Mouse (Mus musculus) right cerebral cortex, postnatal 4 days (tissue): ENCODE data around the gene Top2a.
"Not testable (repeated sequence)": the region's sequence is repeated elsewhere in the genome, so short reads cannot be mapped to it uniquely, and the experiment has no call there.

Source experiments
- DNase-seq: peaks from one replicate; pipeline ENCODE4 v3.0.0-alpha.2; 2022

Gene Top2a

DNA sequence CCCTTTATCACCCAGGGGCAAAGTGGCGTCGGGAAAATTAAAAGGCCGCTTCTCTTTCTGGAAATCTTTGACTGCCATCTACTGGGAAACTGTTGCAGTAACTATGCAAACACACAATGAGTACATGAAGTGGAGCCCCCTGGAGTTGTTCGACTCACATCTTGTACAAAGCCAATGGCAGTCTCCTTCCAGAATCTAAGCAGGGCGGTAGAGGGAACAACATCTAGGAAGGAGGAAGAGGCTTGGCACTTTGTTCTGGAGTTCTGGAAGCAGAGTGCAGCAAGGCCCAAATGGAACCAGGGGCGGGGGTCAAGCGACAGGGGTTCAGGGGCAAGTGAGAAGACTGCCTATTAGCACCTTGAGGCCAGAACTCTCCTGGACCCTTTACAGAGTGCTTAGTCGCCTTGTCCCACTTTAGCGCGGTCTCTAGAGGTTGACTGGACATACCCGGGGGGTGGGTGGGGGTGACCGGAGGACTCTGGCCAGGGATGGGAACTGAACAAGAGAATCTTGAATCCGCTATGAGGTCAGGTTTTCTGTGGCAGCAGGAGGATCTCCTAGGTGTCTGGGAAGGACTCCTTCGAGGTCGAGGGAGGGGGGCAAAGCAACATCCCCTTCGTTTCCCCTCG lies 16.5 kb upstream of the Top2a start:
- peak; percentile 51 for DNase-seq

DNA sequence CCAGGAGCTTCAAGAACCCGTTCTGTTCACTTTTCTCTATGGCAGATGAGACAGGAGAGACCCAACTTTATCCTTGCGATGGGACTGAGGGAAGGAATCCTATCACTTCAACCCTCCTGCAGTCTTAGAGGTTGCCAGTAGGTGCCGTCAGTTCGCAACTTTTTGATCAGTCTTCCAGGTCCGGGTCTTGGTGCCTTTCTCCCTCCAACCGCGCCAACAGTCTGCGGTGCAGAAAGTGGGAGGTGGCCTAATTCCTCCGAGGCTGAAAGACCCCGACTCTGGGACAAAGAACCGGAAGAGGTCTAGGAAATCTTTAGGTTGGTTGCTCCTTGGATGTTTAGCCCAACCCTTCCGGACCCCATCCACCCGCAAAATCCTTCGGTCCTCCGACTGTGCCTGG lies 15.8 kb upstream of the Top2a start:
- peak; percentile 77 for DNase-seq

DNA sequence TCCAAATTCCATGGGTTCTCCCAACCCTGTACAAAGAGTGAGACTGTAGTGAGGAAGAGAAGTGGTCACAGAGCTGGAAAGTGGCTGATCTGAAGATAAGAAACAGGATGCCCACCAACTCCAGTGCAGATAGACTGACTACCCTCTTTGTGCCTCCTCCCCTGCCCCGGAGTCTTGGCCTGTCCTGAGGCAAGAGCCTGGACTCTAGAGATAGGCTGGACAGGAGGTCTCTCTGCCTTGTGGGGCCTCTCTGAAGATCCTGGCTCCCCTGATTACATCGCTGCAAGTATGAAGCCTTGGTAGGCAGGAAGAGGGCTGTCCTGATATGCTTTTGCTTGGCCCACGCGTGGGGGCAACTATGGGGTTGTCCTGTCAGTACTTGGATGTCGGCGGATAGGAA lies 12.3 kb upstream of the Top2a start:
- no peak for DNase-seq

- DNase-seq, result no peak
Observed at GRCm38 (mm10) chr11:99035350-99035749, 11.4 kb upstream of the Top2a start.

GRCm38 (mm10) chr11:99026899-99027440 lies 3.0 kb upstream of the Top2a start:
- DNase-seq, result no peak

- DNase-seq, result no peak
Observed at GRCm38 (mm10) chr11:99025878-99026277, 1.9 kb upstream of the Top2a start.

DNA sequence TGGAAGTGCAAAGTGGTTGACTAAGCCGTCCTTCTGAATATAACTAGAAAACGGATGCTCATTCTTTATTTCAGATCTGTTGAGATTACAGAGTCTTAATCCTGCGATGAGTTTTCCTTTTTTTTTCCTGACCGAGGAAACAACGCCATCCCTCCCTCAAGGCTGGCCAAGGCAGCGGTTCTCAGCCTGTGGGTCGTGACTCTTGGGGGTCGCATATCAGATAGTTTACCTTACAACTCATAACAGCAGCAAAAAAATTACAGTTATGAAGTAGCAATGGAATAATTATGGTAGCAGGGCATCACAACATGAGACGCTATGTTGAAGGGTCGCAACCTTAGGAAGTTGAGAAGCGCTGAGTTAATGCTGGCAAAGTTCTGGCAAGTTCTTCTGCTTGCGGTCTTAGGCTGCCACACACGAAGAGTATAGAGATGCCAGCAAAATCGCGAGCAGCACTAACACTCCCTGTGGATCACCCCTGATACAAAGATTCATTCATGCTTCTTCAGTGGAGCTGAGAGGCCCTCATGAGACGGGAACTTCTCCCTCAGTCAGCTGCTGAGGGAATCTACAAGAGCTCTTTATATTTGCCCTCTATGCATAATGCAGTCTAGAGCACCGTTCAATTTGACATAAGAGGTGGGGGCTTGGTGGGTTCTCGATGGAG lies 612 bp upstream of the Top2a start:
- no peak for DNase-seq

GRCm38 (mm10) chr11:99023094-99023493 lies 895 bp downstream of the Top2a start:
- DNase-seq, result no peak

DNA sequence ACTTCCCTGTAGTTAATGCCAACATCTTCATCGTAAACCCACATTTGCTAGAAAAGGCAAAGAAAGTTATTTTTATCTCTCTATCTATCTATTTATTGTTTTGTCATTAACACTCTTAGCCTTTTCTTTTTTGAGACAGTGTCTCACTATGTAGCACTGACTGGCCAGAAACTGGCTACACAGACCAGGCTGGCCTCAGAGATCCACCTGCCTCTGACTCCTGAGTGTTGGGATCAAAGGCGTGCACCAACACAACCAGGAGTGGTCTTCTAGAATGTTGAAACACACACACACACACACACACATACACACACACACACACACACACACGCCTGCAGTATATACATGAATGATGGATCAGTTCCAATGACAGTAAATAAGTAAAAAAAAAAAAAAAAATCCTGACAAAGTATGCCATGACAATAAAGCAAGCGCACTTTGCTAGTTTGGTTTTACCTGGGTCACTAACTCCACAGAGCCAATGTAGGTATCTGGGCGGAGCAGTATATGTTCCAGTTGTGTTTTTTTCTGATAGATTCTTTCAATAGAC lies 1.5 kb downstream of the Top2a start:
- DNase-seq, result no peak

DNA sequence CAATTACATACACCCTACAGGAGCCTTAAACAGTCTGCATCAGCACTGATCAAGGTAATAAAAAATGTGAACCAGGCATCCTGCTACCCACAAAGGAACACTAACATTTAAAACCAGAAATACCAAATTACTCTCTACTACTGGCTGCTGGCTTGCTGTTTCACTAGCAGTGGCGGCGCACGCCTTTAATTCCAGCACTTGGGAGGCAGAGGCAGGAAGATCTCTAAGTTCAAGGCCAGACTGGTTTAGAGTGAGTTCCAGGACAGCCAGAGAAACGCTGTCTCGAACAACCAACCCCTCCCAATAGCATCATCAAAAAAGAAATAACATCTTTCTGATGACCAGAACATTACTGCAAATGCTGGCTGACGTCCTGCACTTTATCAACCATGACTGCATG lies 4.1 kb downstream of the Top2a start:
- DNase-seq, result no peak

DNA sequence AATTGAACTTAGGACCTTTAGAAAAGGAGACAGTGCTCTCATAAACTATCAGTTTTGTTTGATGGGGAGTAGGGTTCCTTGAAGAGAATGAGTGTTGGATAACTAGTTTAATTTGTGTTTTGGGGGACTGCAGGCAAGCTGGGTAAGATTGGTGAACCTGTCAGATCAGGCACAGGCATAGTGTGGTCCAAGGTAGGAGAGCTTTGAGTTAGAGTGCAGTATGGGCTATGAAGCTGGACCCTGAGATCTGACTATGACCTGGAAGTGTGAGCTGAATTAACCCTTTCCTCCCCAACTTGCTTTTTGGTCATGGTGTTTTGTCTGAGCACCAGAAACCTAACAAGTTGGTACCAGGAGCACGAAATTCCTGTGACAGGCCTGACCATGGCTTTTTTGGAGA lies 10.1 kb downstream of the Top2a start:
- DNase-seq, result no peak

DNA sequence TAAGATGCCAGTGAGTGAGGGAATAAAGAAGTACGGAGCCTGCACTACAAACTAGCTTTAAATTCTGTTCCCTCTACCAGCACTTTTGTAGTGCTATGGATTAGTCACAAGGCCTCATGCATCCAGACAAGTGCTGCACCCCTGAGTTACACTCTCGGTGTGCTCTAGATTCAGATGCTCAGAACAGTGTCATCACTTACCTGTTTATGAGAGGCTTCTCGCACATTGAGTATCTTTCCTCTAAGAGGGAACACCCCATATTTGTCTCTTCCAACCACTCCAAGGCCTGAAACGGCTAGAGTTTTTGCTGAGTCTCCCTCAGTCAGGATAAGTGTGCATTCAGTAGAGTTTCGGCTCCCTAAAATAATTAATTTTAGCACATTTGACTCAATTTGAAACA lies 13.3 kb downstream of the Top2a start:
- DNase-seq, result no peak

DNA sequence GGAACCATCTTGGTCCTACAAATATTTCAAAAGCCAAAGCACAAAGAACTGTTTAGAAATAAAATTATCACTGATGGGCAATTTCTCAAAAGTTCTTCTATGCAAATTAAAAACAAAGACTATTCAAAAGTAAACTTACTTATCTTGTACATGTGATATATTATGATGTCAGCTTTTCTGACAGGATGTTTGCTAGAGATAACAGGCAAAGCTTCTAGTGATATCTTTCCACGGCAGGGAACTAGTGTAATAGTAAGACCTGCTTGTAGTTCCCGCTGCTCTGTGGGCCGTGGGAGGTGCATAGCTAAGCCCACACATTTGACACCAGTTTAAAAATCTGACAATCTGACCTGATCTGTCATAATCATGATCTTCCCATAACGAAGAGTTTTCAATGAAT lies 13.9 kb downstream of the Top2a start:
- DNase-seq, result no peak

GRCm38 (mm10) chr11:99006788-99007187 lies 17.2 kb downstream of the Top2a start:
- no peak for DNase-seq

DNA sequence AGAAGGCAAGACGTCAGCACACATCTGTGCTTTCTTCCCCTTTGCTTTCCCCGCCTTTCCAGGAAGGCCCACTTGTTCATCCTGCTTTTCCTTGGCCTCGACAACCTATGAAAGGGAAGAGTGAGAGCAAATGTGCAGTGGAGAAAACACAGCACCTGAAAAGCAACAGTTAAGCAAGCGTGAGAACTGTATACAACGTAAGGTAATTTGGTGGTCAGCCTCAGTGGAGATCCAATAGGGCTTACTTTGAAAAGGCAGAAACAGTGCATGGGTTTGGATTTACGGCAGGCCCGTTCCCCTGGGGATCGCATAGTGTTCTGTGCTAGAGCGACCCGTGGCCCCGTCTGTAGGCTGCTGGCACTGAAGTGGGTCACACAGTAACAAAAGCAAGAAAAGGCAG lies 24.7 kb downstream of the Top2a start:
- no peak for DNase-seq

GRCm38 (mm10) chr11:98998776-98999175 lies 25.2 kb downstream of the Top2a start:
- DNase-seq, result no peak

DNA sequence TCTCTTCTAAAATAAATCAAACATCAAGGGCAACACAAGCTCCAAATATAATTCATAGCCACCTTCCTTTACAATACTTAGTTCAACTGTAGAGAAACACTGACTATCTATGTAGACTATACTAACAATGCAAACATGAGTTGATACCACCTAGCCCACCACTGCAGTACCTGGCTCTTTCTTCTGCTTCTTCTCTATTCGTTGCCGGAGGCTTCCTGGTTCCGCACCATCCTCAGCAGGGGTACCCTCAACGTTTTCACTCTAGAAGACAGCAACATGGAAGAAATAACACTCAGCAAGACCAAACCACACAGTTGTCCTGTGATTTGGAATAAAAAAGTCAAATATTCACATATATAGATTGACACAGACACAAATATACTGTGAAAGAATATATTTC lies 26.3 kb downstream of the Top2a start:
- DNase-seq, result no peak

DNA sequence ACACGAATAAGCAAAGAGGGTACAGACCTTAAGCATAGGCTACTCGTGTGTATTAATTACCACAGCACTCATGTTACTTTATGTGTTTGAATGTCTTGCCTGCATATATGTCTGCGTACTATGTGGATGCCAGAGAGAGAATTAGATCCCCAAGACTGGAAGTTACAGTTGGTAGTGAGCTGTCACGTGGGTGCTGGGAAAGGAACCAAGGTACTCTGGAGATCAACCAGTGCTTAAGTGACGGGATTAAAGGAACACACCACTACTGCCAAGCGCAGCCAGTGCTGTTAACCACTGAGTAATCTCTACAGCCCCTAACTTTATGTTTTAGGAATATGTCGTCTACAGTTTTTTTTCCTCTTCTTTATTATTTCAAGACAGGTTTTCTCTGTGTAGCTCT lies 28.0 kb downstream of the Top2a start:
- no peak for DNase-seq

DNA sequence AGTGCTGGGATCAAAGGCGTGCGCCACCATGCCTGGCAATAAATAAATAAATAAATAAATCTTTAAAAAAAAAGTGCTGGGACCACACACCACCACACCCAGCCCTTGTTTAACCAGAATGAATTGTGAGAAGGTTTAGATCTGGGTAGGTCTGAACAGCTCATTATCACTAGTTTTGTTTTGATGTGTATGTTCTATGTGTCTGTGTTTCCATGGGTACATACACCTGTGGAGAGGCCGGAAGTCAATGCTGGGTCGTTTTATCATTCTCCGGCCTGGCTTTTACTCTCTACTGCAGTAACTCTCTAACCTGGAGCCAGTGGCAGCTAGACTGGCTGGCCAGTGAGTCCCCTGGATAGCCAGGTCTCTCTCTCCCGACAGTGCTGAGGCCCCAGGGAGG lies 33.1 kb downstream of the Top2a start:
- DNase-seq, result no peak

GRCm38 (mm10) chr11:98988260-98988659 lies 35.7 kb downstream of the Top2a start:
- DNase-seq, result not testable (repeated sequence)

- DNase-seq, result no peak
Observed at GRCm38 (mm10) chr11:98985542-98985941, 38.4 kb downstream of the Top2a start.

DNA sequence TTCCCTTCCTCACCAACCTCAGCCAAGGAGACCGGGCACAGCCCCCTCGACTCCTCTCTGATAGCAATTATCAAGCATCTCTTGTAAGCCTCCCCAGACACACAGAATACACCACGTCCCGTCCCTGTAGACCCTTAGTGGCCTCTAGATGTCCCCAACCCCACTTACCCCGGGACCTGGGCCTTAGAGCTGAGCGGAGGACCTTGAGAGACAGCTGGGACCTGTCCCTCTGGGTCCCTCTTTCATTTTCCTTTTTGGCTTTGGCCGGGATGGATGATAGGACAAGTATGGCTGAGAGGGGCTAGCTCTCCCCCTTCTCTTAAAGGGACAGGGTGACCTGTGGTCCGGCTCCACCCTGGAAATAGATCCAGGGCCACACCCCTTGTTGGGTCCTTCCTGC lies 40.4 kb downstream of the Top2a start:
- no peak for DNase-seq

GRCm38 (mm10) chr11:98982773-98983133 lies 41.2 kb downstream of the Top2a start, which contains the start of gene Gjd3:
Gene Gjd3, minus strand, starts transcription at chr11:98983016.
- no peak for DNase-seq

DNA sequence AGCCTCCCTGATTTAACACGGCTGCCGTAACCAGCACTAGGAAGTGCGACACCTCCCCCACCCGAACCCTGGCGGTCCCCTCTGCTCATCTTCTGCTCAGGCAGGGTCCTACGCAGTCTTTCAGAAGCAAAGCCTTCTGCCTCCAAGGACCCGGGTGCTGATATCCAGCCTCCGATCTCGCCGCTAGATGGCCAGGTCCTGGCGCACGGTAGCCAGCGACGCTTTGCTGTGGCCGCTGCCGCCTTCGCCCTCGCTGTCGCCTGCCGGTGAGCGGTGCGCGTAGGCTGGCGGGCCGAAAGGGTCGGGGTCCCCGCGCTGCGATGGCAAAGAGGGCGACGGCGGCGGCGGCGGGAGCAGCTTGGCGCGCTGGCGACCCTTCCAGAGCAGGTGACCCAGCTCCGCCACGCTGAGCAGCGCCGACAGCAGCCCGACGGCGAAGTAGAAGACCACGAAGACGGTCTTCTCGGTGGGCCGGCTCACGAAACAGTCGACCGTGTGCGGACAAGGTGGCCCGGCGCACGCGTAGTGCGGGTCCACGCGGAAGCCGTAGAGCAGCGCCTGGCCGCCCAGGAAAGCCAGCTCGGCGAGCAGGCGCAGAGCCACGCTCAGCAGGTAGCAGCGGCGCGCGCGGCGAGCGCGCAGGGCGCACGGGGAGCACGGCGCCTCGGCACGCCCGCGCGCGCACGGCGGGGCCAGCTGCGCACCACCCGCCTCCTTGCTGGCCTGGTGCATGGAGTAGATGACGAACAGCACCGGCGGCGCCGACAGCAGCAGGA lies 41.8 kb downstream of the Top2a start:
- peak; percentile 70 for DNase-seq
